Mouse (Mus musculus) intestine, embryonic 16.5 days (tissue): Measurements from ENCODE around the gene Rgs9bp. TPM values are rescaled to one million over a fixed set of nuclear protein-coding genes. Genes with fewer than 3 reads are reported as not detected.

Experiments used
- ATAC-seq: fragments of 200-750 bp; cut with Nextera tagmentation; 2 replicates; pipeline ENCODE4 v1.8.0; 2017; ENCODE audit warnings: moderate TSS enrichment, moderate library complexity
- H3K27ac ChIP-seq: fragments of 300-500 bp; sonication (generic); 2 replicates; pipeline ENCODE4 v1.5.1; 2014; ENCODE audit warnings: mild to moderate bottlenecking, low read length
- H3K27me3 ChIP-seq: fragments of 300-500 bp; sonication (generic); replicated peaks from 2 replicates; pipeline ENCODE4 v1.6.1; 2014; ENCODE audit warnings: low read length, control low read depth, mixed read lengths; ENCODE audit not compliant: control insufficient read depth, insufficient read depth
- H3K36me3 ChIP-seq: fragments of 300-500 bp; sonication (generic); 2 replicates; pipeline ENCODE4 v1.6.1; 2014; ENCODE audit warnings: low read length, control low read depth; ENCODE audit not compliant: control insufficient read depth, insufficient read depth
- H3K4me1 ChIP-seq: fragments of 300-500 bp; sonication (generic); 2 replicates; pipeline ENCODE4 v1.6.1; 2014; ENCODE audit warnings: low read length, control low read depth, mixed read lengths; ENCODE audit not compliant: control insufficient read depth, insufficient read depth
- H3K4me2 ChIP-seq: fragments of 300-500 bp; sonication (generic); 2 replicates; pipeline ENCODE4 v1.6.1; 2014; ENCODE audit warnings: low read depth, low read length, control low read depth
- H3K4me3 ChIP-seq: fragments of 300-500 bp; sonication (generic); 2 replicates; pipeline ENCODE4 v1.5.1; 2014; ENCODE audit warnings: mild to moderate bottlenecking, low read length
- H3K9ac ChIP-seq: fragments of 300-500 bp; sonication (generic); 2 replicates; pipeline ENCODE4 v1.6.1; 2014; ENCODE audit warnings: low read depth, low read length
- H3K9me3 ChIP-seq: fragments of 300-500 bp; sonication (generic); 2 replicates; pipeline ENCODE4 v1.6.1; 2016; ENCODE audit warnings: low read length, control low read depth; ENCODE audit not compliant: control insufficient read depth
- WGBS: fragments of 180-500 bp; shearing (Covaris S2); extraction: QIAGEN DNeasy Blood & Tissue Kit; methylation state at CpG from one replicate; pipeline ENCODE4 v1.1.7; 2014; 5-methylcytosine and 5-hydroxymethylcytosine counted together
- polyA plus RNA-seq: library from polyadenylated mRNA; unstranded; fragments of >200 nt; fragmentation: Nextera tagmentation; extraction: Ambion mirVana; gene quantifications from 2 replicates; pipeline ENCODE4 v1.2.1, GENCODE M21; 2015

Rgs9bp gene
- 0.04 and 0.09 TPM in 2 replicates for polyA plus RNA-seq

- H3K27ac ChIP-seq, result peak within 1 kb of the TSS; percentile 57
- H3K4me1 ChIP-seq, result peaks cover 17% of the 10 kb centered on the region
- peak; percentile 85 for ATAC-seq
- no peaks in the 10 kb centered on the region for H3K36me3 ChIP-seq
- H3K9me3 ChIP-seq, result no peaks in the 10 kb centered on the region
- peaks cover 24% of the 10 kb centered on the region for H3K27me3 ChIP-seq
- peak within 1 kb of the TSS; percentile 90 for H3K4me2 ChIP-seq
- WGBS, result under 1% methylated on average over 45 of the region's 45 CpGs
- peak within 1 kb of the TSS; percentile 76 for H3K4me3 ChIP-seq
- H3K9ac ChIP-seq, result peak within 1 kb of the TSS; percentile 81
These were observed at the start of gene Rgs9bp for GRCm38 (mm10) chr7:35585191-35586054. Gene Rgs9bp (minus strand): TSS chr7:35585582.

GRCm38 (mm10) chr7:35628496-35628895 lies 43.1 kb upstream of the Rgs9bp start:
- H3K4me1 ChIP-seq, result no peaks in the 10 kb centered on the region
- no peak overlapping the region for H3K4me3 ChIP-seq
- ATAC-seq, result no peak
- no peak overlapping the region for H3K27ac ChIP-seq
- no peak overlapping the region for H3K9ac ChIP-seq
- H3K36me3 ChIP-seq, result peaks cover 25% of the 10 kb centered on the region
- no peaks in the 10 kb centered on the region for H3K27me3 ChIP-seq
- no peaks in the 10 kb centered on the region for H3K9me3 ChIP-seq
- 75% methylated on average over 5 of the region's 5 CpGs for WGBS
- H3K4me2 ChIP-seq, result no peak overlapping the region

- Histone ChIP-seq H3K4me2 (no peak overlapping the region), H3K36me3 (peaks cover 27% of the 10 kb centered on the region), H3K27me3 (no peaks in the 10 kb centered on the region), H3K9ac (no peak overlapping the region), H3K4me1 (no peaks in the 10 kb centered on the region), H3K27ac (no peak overlapping the region), H3K4me3 (no peak overlapping the region), H3K9me3 (no peaks in the 10 kb centered on the region)
- WGBS, result 94% methylated on average over 10 of the region's 10 CpGs
- ATAC-seq, result no peak
These were observed 42.0 kb upstream of the Rgs9bp start for GRCm38 (mm10) chr7:35627371-35627770.

- Histone ChIP-seq H3K27me3 (no peaks in the 10 kb centered on the region), H3K36me3 (peaks cover 22% of the 10 kb centered on the region), H3K4me1 (no peaks in the 10 kb centered on the region), H3K27ac (no peak overlapping the region), H3K9ac (no peak overlapping the region), H3K4me3 (no peak overlapping the region), H3K9me3 (no peaks in the 10 kb centered on the region), H3K4me2 (no peak overlapping the region)
- 97% methylated on average over 5 of the region's 5 CpGs for WGBS
- ATAC-seq, result no peak
These were observed 40.7 kb upstream of the Rgs9bp start for GRCm38 (mm10) chr7:35626038-35626437.

- no peaks in the 10 kb centered on the region for H3K4me1 ChIP-seq
- 85% methylated on average over 10 of the region's 10 CpGs for WGBS
- ATAC-seq, result no peak
- no peak overlapping the region for H3K4me2 ChIP-seq
- no peak overlapping the region for H3K9ac ChIP-seq
- no peak overlapping the region for H3K27ac ChIP-seq
- H3K9me3 ChIP-seq, result no peaks in the 10 kb centered on the region
- H3K36me3 ChIP-seq, result peaks cover 13% of the 10 kb centered on the region
- no peak overlapping the region for H3K4me3 ChIP-seq
- no peaks in the 10 kb centered on the region for H3K27me3 ChIP-seq
These were observed 37.2 kb upstream of the Rgs9bp start for GRCm38 (mm10) chr7:35622626-35623025.

GRCm38 (mm10) chr7:35617513-35617912 lies 32.1 kb upstream of the Rgs9bp start:
- peaks cover 8% of the 10 kb centered on the region; the same call in 1 of the 2 replicates for H3K36me3 ChIP-seq
- 65% methylated on average over 4 of the region's 4 CpGs for WGBS

GRCm38 (mm10) chr7:35609245-35609644 lies 23.9 kb upstream of the Rgs9bp start:
- no peaks in the 10 kb centered on the region for H3K4me1 ChIP-seq
- no peak overlapping the region for H3K4me3 ChIP-seq
- ATAC-seq, result no peak
- no peak overlapping the region for H3K27ac ChIP-seq
- no peak overlapping the region for H3K4me2 ChIP-seq
- H3K27me3 ChIP-seq, result no peaks in the 10 kb centered on the region
- no peaks in the 10 kb centered on the region for H3K9me3 ChIP-seq
- 91% methylated on average over 10 of the region's 10 CpGs for WGBS
- peaks cover 36% of the 10 kb centered on the region for H3K36me3 ChIP-seq
- H3K9ac ChIP-seq, result no peak overlapping the region

More at GRCm38 (mm10) chr7:35617513-35617912, 32.1 kb upstream of the Rgs9bp start:
- H3K4me2 ChIP-seq, result no peak overlapping the region
- H3K4me1 ChIP-seq, result no peaks in the 10 kb centered on the region
- H3K9me3 ChIP-seq, result no peaks in the 10 kb centered on the region
- H3K27ac ChIP-seq, result no peak overlapping the region
- H3K27me3 ChIP-seq, result no peaks in the 10 kb centered on the region
- H3K9ac ChIP-seq, result no peak overlapping the region
- no peak overlapping the region for H3K4me3 ChIP-seq
- no peak for ATAC-seq

- H3K27me3 ChIP-seq, result no peaks in the 10 kb centered on the region
These were observed 21.4 kb upstream of the Rgs9bp start for GRCm38 (mm10) chr7:35606816-35607215.

GRCm38 (mm10) chr7:35602766-35603165 lies 17.4 kb upstream of the Rgs9bp start:
- no peaks in the 10 kb centered on the region for H3K9me3 ChIP-seq
- H3K4me3 ChIP-seq, result no peak overlapping the region
- no peaks in the 10 kb centered on the region for H3K4me1 ChIP-seq
- no peak for ATAC-seq
- H3K27me3 ChIP-seq, result no peaks in the 10 kb centered on the region
- no peak overlapping the region for H3K4me2 ChIP-seq
- H3K9ac ChIP-seq, result no peak overlapping the region
- H3K36me3 ChIP-seq, result peaks cover 17% of the 10 kb centered on the region
- no peak overlapping the region for H3K27ac ChIP-seq
- 96% methylated on average over 5 of the region's 5 CpGs for WGBS

More at GRCm38 (mm10) chr7:35606816-35607215, 21.4 kb upstream of the Rgs9bp start:
- Histone ChIP-seq H3K27ac (no peak overlapping the region), H3K36me3 (peaks cover 34% of the 10 kb centered on the region), H3K4me3 (no peak overlapping the region), H3K4me2 (no peak overlapping the region), H3K4me1 (no peaks in the 10 kb centered on the region), H3K9ac (no peak overlapping the region), H3K9me3 (no peaks in the 10 kb centered on the region)
- no peak for ATAC-seq
- 87% methylated on average over 10 of the region's 10 CpGs for WGBS
